Comparison of ENCODE assay signal across 19 mouse cellular contexts in genomic region chr16:52146976-52147696, GRCm38 (mm10).
DNase-seq lines count a peak whose midpoint lies in the region; ATAC-seq and TF ChIP-seq lines count a peak whose summit lies in the region.
"Had no signal": no experiment of that assay in that cellular context is flagged by ENCODE, and none has a peak within 500 bp of the region (broad histone marks: within the 10 kb centered on the region; RNA-seq: fewer than 3 reads in every experiment).

No protein-coding gene starts in this region.

- no peaks in the 10 kb centered on the region for H3K27me3 ChIP-seq in forebrain, embryonic 12.5 days
- no peaks in the 10 kb centered on the region for H3K27me3 ChIP-seq in forebrain, embryonic 11.5 days (ENCODE audit: control insufficient read depth, insufficient read depth, low read length)
- H3K27me3 ChIP-seq: liver, embryonic 15.5 days; megakaryocyte, embryonic 14.5 days had no signal

- TF ChIP-seq POLR2A in brain, embryonic 14.5 days (IDR thresholded peaks at IDR 0.05; ENCODE audit: borderline replicate concordance, extremely low read depth, insufficient read depth, insufficient read length, poor library complexity, severe bottlenecking) = no peak

- H3K4me2 ChIP-seq in forebrain, embryonic 12.5 days = no peak overlapping the region
- no peak overlapping the region for H3K4me2 ChIP-seq in forebrain, embryonic 11.5 days (ENCODE audit: low read depth, low read length, severe bottlenecking)
- H3K4me2 ChIP-seq: heart, embryonic 11.5 days; liver, embryonic 15.5 days had no signal

- TF ChIP-seq CTCF in brain, embryonic 14.5 days (IDR thresholded peaks at IDR 0.05; ENCODE audit: borderline replicate concordance, extremely low read depth, insufficient read depth, insufficient read length) = no peak

- peaks cover 13% of the 10 kb centered on the region for H3K36me3 ChIP-seq in forebrain, embryonic 12.5 days (replicated peaks)
- H3K36me3 ChIP-seq in forebrain, embryonic 11.5 days (ENCODE audit: control insufficient read depth, insufficient read depth, low read length) = peaks cover 3% of the 10 kb centered on the region; the same call in 1 of the 2 replicates

- intact Hi-C loops in left cerebral cortex, postnatal 36 days (cut with DNase I) = no loop called here

- DNase-seq in forebrain, embryonic 11.5 days (ENCODE audit: low spot score) = no peak
- peak; percentile 90 for DNase-seq in CD4-positive helper T cell, adult 2 months (ENCODE audit: low read depth, low spot score)
- DNase-seq in brain, embryonic 14.5 days (ENCODE audit: low read depth) = peak; percentile 51
- DNase-seq in spleen, adult 18-20 months = peak; percentile 44 to 49
- DNase-seq in urinary bladder, postnatal 10 days (ENCODE audit: low spot score) = no peak
- DNase-seq in embryo, embryonic 10 days (ENCODE audit: low spot score) = no peak
- no peak for DNase-seq in left cerebral cortex, postnatal 36 days (ENCODE audit: low spot score in 2 of 2)
- DNase-seq: adrenal gland, adult 2 months; cerebellum, postnatal 14 days; kidney, adult 2 months; kidney, postnatal 25 days; lung, postnatal 10 days; right cerebral cortex, postnatal 25 days; thymus, adult 2 months had no signal

- no peak; the same call in 1 of the 2 replicates for ATAC-seq in forebrain, embryonic 12.5 days (ENCODE audit: low FRiP score)
- no peak for ATAC-seq in forebrain, embryonic 11.5 days (replicated peaks; ENCODE audit: low FRiP score)
- ATAC-seq: hindbrain, embryonic 16.5 days had no signal

- H3K4me3 ChIP-seq in forebrain, embryonic 12.5 days (replicated peaks) = no peak overlapping the region
- H3K4me3 ChIP-seq in forebrain, embryonic 11.5 days (ENCODE audit: low read depth, low read length) = no peak overlapping the region
- H3K4me3 ChIP-seq: liver, embryonic 15.5 days; megakaryocyte, embryonic 14.5 days had no signal

- WGBS in forebrain, embryonic 12.5 days = 79% methylated on average over 11 of the region's 11 CpGs
- 88% methylated on average over 11 of the region's 11 CpGs for WGBS in forebrain, embryonic 11.5 days

- no peaks in the 10 kb centered on the region for H3K9me3 ChIP-seq in forebrain, embryonic 12.5 days
- no peaks in the 10 kb centered on the region for H3K9me3 ChIP-seq in forebrain, embryonic 11.5 days (ENCODE audit: control insufficient read depth, low read length)
- H3K9me3 ChIP-seq: liver, embryonic 15.5 days; megakaryocyte, embryonic 14.5 days had no signal

- peaks cover 5% of the 10 kb centered on the region for H3K4me1 ChIP-seq in forebrain, embryonic 12.5 days
- no peaks in the 10 kb centered on the region for H3K4me1 ChIP-seq in forebrain, embryonic 11.5 days (replicated peaks; ENCODE audit: control insufficient read depth, insufficient read depth, low read length)
- H3K4me1 ChIP-seq: liver, embryonic 15.5 days had no signal

- 0 out of 2 replicates have a peak overlapping the region, but pooled peaks have one; percentile 31 for H3K27ac ChIP-seq in forebrain, embryonic 12.5 days
- no peak overlapping the region for H3K27ac ChIP-seq in forebrain, embryonic 11.5 days (ENCODE audit: low read depth, low read length)
- H3K27ac ChIP-seq: liver, embryonic 15.5 days had no signal

- H3K9ac ChIP-seq in forebrain, embryonic 12.5 days = no peak overlapping the region
- H3K9ac ChIP-seq in forebrain, embryonic 11.5 days (ENCODE audit: low read length) = no peak overlapping the region
- H3K9ac ChIP-seq: liver, embryonic 15.5 days had no signal

Comparison
In these comparisons a context has a peak if more than half of its experiments do, and no peak if none do; other contexts are left out.
1. DNase-seq: peak in CD4-positive helper T cell, adult 2 months (single experiment), brain, embryonic 14.5 days (single experiment) and spleen, adult 18-20 months (2 of 2); none in forebrain, embryonic 11.5 days (single experiment), urinary bladder, postnatal 10 days (single experiment), embryo, embryonic 10 days (single experiment) and left cerebral cortex, postnatal 36 days (0 of 2).